Mouse (Mus musculus) liver, embryonic 13.5 days (tissue): ENCODE results near the gene Tspan32. TPM values are rescaled to one million over a fixed set of nuclear protein-coding genes. Genes with fewer than 3 reads are reported as not detected.

Source experiments
- ATAC-seq: fragments of 200-750 bp; cut with Nextera tagmentation; 2 replicates; pipeline ENCODE4 v1.8.0; 2017; ENCODE audit warnings: low read depth, mild to moderate bottlenecking, moderate number of reproducible peaks, moderate library complexity
- DNase-seq: peaks from one replicate; pipeline ENCODE4 v3.0.0; 2022
- H3K27ac ChIP-seq: fragments of 300-500 bp; sonication (generic); 2 replicates; pipeline ENCODE4 v1.5.1; 2015; ENCODE audit warnings: moderate library complexity, mild to moderate bottlenecking, inconsistent platforms
- H3K27me3 ChIP-seq: fragments of 300-500 bp; sonication (generic); 2 replicates; pipeline ENCODE4 v1.6.1; 2015; ENCODE audit warnings: mild to moderate bottlenecking, inconsistent platforms
- H3K36me3 ChIP-seq: fragments of 300-500 bp; sonication (generic); 2 replicates; pipeline ENCODE4 v1.6.1; 2015; ENCODE audit warnings: mild to moderate bottlenecking, inconsistent platforms
- H3K4me1 ChIP-seq: fragments of 300-500 bp; sonication (generic); replicated peaks from 2 replicates; pipeline ENCODE4 v1.6.1; 2015; ENCODE audit warnings: inconsistent platforms
- H3K4me2 ChIP-seq: fragments of 300-500 bp; sonication (generic); 2 replicates; pipeline ENCODE4 v1.6.1; 2015; ENCODE audit warnings: inconsistent platforms, mild to moderate bottlenecking, moderate library complexity
- H3K4me3 ChIP-seq: fragments of 300-500 bp; sonication (generic); replicated peaks from 2 replicates; pipeline ENCODE4 v1.5.1; 2015; ENCODE audit warnings: mild to moderate bottlenecking, inconsistent platforms
- H3K9ac ChIP-seq: fragments of 300-500 bp; sonication (generic); 2 replicates; pipeline ENCODE4 v1.6.1; 2015; ENCODE audit warnings: mild to moderate bottlenecking, inconsistent platforms
- H3K9me3 ChIP-seq: fragments of 300-500 bp; sonication (generic); replicated peaks from 2 replicates; pipeline ENCODE4 v1.6.1; 2016; ENCODE audit warnings: inconsistent platforms
- WGBS: fragments of 180-500 bp; shearing (Covaris S2); methylation state at CpG from one replicate; pipeline ENCODE4 v1.1.7; 2015; ENCODE audit not compliant: insufficient replicate concordance; 5-methylcytosine and 5-hydroxymethylcytosine counted together
- polyA plus RNA-seq: library from polyadenylated mRNA; unstranded; fragments of >200 nt; fragmentation: Nextera tagmentation; extraction: Ambion mirVana; gene quantifications from 2 replicates; pipeline ENCODE4 v1.2.1, GENCODE M21; 2015

Gene Tspan32
- polyA plus RNA-seq, 1 experiment from 2014 or later: 99.6 TPM

DNA sequence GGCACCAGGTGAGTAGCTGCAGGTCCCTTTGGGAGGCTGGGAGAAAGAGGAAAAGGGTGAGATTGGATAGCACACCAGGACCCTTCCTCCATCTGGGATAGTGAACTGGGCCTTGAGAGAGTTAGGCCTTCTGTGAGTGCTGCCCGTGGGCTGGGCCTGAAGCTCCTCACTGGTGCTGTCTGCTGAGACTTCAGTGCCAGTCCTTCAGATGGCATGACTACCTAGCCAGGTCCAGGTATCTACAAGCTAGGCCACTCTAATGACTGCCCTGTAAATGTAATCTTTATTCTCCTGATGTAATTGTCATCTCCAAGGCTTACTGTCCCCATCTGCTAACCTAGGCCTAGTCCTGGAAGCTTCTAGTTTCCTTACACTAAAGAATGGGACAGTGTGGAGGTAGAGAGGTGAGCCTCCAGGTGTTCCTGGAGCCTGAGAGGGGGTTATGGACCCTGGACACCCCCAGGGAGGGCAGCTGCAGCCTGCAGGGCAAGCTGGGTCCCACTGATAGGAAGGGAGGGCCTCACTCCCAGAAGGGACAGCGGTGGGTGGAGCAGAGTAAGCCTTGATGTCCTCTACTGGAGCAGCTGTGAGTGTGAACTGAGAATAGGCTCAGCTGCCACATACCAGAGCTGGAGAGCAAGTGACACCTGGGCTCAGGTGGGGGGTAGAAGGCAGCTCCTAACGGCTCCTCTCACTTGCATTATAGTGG, 9.1 kb upstream of the Tspan32 start:
- peaks cover 8% of the 10 kb centered on the region; the same call in 1 of the 2 replicates for H3K27me3 ChIP-seq
- H3K36me3 ChIP-seq: no peaks in the 10 kb centered on the region
- 45% methylated on average over 3 of the region's 3 CpGs for WGBS
- H3K9me3 ChIP-seq: no peaks in the 10 kb centered on the region
- H3K27ac ChIP-seq: peak overlapping the region; percentile 92
- peak overlapping the region; percentile 26 for H3K4me3 ChIP-seq
- DNase-seq: peak; percentile 80
- H3K9ac ChIP-seq: peak overlapping the region; percentile 70
- ATAC-seq: peak; percentile 100
- H3K4me1 ChIP-seq: peaks cover 41% of the 10 kb centered on the region
- peak overlapping the region; percentile 65 for H3K4me2 ChIP-seq

DNA sequence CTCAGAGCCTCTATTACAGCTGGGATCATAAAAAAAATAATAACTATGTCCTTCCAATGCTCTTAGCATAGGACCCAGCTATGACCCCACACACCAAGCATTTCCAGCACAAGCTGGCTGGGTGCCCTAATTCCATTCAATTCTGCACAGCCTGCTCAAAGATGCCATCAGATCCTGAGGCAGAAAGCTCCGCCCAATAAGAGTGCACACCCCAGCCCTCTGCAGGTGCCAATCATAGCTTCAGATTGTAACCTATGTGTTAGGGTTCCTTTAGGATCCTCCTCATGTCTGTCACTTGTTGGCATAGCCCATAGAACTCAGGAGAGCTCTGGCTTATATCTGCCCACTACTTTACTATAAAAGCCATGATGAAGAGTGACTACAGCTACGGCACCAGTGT, 7.8 kb upstream of the Tspan32 start:
- H3K27ac ChIP-seq: peak overlapping the region; percentile 92
- WGBS: 77% methylated on average over 2 of the region's 2 CpGs

GRCm38 (mm10) chr7:142997403-142998150, 7.3 kb upstream of the Tspan32 start:
- peaks cover 55% of the 10 kb centered on the region for H3K4me1 ChIP-seq
- no peak overlapping the region for H3K4me3 ChIP-seq
- peak overlapping the region; percentile 70 for H3K9ac ChIP-seq
- no peaks in the 10 kb centered on the region for H3K9me3 ChIP-seq
- DNase-seq (no peak), ATAC-seq (no peak)
- 0 out of 2 replicates have a peak, but pooled peaks cover 2% of the 10 kb centered on the region for H3K27me3 ChIP-seq
- H3K36me3 ChIP-seq: no peaks in the 10 kb centered on the region
- peak overlapping the region; percentile 65 for H3K4me2 ChIP-seq
- 30% methylated on average over 3 of the region's 3 CpGs for WGBS
- H3K27ac ChIP-seq: peak overlapping the region; percentile 92

More for the DNA sequence above, 7.8 kb upstream of the Tspan32 start:
- Histone ChIP-seq H3K36me3 (no peaks in the 10 kb centered on the region), H3K4me3 (no peak overlapping the region), H3K9ac (peak overlapping the region; percentile 70), H3K27me3 (0 out of 2 replicates have a peak, but pooled peaks cover 3% of the 10 kb centered on the region), H3K4me1 (peaks cover 50% of the 10 kb centered on the region), H3K9me3 (no peaks in the 10 kb centered on the region), H3K4me2 (peak overlapping the region; percentile 65)
- no peak for DNase-seq
- peak; percentile 49 for ATAC-seq

DNA sequence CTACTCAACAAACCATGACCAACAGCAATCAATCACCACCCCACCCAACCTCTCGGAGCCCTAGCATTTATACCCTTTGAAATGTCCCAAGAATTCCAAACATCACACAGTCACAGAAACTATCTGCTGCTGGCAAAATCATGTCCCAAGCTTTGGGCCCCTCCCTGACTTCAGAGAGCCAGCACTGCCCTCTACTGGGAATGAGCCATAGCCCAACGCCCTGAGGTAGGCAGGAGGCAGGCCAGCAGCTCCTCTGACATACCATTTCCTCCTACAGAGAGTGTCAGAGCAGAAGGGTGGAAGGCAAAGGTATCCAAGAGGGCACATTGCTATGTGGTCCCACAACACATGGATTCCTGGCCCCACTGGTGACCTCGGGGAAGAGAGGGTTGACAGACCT, 2.2 kb upstream of the Tspan32 start:
- H3K4me3 ChIP-seq: no peak overlapping the region
- H3K4me2 ChIP-seq: no peak overlapping the region
- 10% methylated on average over 3 of the region's 3 CpGs for WGBS
- H3K36me3 ChIP-seq: peaks cover 11% of the 10 kb centered on the region
- H3K9me3 ChIP-seq: no peaks in the 10 kb centered on the region
- ATAC-seq (no peak), DNase-seq (peak; percentile 66)
- peak overlapping the region; percentile 23 for H3K9ac ChIP-seq
- peak overlapping the region; percentile 100 for H3K27ac ChIP-seq
- H3K4me1 ChIP-seq: peaks cover 69% of the 10 kb centered on the region
- no peaks in the 10 kb centered on the region for H3K27me3 ChIP-seq

DNA sequence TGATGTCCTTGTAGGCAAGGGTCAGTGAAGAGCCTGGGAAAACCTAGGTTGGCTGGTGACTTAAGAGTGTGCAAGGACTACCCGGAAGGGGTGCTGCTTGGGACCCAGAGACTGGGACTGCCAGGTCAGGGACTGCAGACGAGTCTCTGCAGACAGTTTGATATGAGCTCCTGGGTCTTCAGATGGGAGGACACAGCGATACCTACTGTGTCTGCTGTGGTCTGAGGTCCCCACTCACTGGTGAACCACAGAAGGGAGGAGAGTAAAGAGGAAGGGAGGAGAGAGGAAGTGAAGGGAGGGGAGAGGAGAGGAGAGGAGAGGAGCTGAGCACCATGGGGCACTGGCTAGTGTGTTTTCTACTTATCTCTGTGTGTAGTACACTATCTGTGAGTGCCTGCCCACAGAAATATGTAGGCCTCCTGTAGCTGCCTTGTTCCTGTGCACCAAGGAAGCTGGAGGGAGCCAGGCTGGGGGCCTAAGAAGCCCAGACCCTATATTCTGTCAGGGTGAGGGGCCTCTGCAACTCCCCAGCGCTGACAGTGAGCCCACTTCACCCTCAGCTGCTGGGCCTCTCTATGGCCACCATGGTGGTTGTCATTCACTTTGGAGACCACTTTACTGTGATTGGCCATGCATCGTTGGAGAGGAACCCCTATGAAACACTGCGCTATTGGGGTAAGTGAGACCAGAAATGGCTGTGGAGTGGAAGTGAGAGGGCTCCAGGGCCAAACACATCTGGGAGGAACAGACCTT, 674 bp downstream of the Tspan32 start:
- Histone ChIP-seq H3K4me3 (peak overlapping the region; percentile 74), H3K9ac (peak overlapping the region; percentile 93), H3K36me3 (peaks cover 36% of the 10 kb centered on the region), H3K27ac (peak overlapping the region; percentile 100), H3K4me2 (peak overlapping the region; percentile 92), H3K4me1 (peaks cover 85% of the 10 kb centered on the region), H3K27me3 (no peaks in the 10 kb centered on the region), H3K9me3 (no peaks in the 10 kb centered on the region)
- ATAC-seq (peak; percentile 75), DNase-seq (peak; percentile 74)
- WGBS: 14% methylated on average over 6 of the region's 6 CpGs

DNA sequence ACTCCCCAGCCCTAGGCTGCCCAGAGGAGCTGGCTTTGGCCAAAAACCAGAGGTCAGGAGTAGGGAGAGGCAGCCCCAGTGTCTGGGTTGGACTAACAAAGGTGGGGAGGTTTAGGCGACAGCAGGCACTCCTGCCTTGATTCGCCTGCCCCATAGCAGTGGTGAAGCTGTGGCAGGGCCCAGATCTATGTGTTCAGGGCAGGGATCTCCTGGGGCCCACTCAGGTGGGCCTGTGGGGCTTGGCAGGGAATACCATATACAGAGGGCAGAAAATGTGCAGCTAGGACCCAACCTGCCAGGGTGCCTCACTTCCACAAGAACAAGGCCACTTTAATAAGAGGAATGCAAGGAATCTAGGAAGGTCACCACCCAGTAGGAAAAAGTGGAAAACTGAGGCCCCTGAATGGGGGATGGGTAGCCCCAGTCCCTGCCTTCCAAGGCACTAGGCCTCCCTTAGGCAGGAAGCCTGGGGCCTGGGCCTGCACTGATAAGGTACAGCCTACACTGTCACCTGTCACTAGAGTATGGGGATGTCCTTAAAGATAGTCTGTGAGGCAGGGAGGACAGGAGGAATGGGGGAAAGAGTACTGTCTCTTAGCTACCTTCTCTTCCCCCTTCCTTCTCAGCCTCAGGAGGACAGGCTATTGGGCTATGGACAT, 1.4 kb downstream of the Tspan32 start:
- Histone ChIP-seq H3K4me2 (peak overlapping the region; percentile 92), H3K36me3 (peaks cover 41% of the 10 kb centered on the region), H3K9me3 (no peaks in the 10 kb centered on the region), H3K4me3 (peak overlapping the region; percentile 74), H3K9ac (peak overlapping the region; percentile 93), H3K4me1 (peaks cover 92% of the 10 kb centered on the region), H3K27me3 (no peaks in the 10 kb centered on the region), H3K27ac (peak overlapping the region; percentile 100)
- WGBS: 18% methylated on average over 2 of the region's 2 CpGs
- DNase-seq (peak; percentile 88), ATAC-seq (peak; percentile 83)

- Histone ChIP-seq H3K4me1 (peaks cover 89% of the 10 kb centered on the region), H3K27me3 (no peaks in the 10 kb centered on the region), H3K9me3 (no peaks in the 10 kb centered on the region), H3K9ac (peak overlapping the region; percentile 93), H3K4me2 (peak overlapping the region; percentile 92), H3K4me3 (peak overlapping the region; percentile 74), H3K27ac (peak overlapping the region; percentile 100), H3K36me3 (peaks cover 41% of the 10 kb centered on the region)
- ATAC-seq (no peak), DNase-seq (no peak)
- 21% methylated on average over 8 of the region's 8 CpGs for WGBS
Measured at GRCm38 (mm10) chr7:143006756-143007598, 2.1 kb downstream of the Tspan32 start.

- ATAC-seq: peak; percentile 37
- Histone ChIP-seq H3K9ac (peak overlapping the region; percentile 93), H3K36me3 (peaks cover 41% of the 10 kb centered on the region), H3K4me2 (peak overlapping the region; percentile 92), H3K27ac (peak overlapping the region; percentile 100), H3K9me3 (no peaks in the 10 kb centered on the region), H3K4me3 (peak overlapping the region; percentile 74), H3K4me1 (peaks cover 85% of the 10 kb centered on the region), H3K27me3 (no peaks in the 10 kb centered on the region)
- DNase-seq: peak; percentile 90
- 12% methylated on average over 17 of the region's 17 CpGs for WGBS
Measured at GRCm38 (mm10) chr7:143007599-143008369, 2.9 kb downstream of the Tspan32 start.

DNA sequence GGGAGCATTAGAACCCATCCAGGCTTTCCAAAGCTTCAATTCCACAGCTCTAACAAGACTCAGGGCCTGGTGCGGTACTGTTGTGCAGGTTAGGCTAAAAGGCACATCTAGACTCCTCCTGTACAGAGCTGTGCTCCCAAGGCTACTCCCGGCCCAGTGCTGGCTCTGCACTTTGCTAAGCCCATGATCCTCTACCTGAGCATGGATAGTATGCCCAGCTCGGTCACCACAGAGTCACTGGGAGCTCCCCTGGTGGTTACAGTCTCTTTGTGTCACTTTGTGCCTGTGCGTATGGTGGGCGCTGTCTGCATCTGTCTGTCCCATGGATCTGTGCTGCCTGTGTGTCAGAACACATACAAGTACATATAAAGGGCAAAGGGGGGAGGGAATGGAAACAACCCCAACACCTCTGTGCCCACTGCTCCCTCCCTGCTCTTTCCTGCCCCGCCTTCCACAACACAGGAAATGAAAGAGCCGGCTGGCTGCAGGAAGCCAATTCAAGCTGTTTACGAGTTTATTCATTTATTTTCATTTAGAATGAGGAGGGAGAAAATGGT, 3.6 kb downstream of the Tspan32 start:
- H3K36me3 ChIP-seq: peaks cover 41% of the 10 kb centered on the region
- H3K4me3 ChIP-seq: peak overlapping the region; percentile 74
- peak overlapping the region; percentile 92 for H3K4me2 ChIP-seq
- DNase-seq: no peak
- peaks cover 83% of the 10 kb centered on the region for H3K4me1 ChIP-seq
- peak overlapping the region; percentile 93 for H3K9ac ChIP-seq
- no peak for ATAC-seq
- H3K27me3 ChIP-seq: no peaks in the 10 kb centered on the region
- H3K9me3 ChIP-seq: no peaks in the 10 kb centered on the region
- H3K27ac ChIP-seq: peak overlapping the region; percentile 100
- 36% methylated on average over 8 of the region's 8 CpGs for WGBS
